Mouse (Mus musculus): ENCODE measurements around the gene Cyp2c50.
"Not testable (repeated sequence)": the region's sequence is repeated elsewhere in the genome, so short reads cannot be mapped to it uniquely, and the experiment has no call there.

Gene Cyp2c50

DNA sequence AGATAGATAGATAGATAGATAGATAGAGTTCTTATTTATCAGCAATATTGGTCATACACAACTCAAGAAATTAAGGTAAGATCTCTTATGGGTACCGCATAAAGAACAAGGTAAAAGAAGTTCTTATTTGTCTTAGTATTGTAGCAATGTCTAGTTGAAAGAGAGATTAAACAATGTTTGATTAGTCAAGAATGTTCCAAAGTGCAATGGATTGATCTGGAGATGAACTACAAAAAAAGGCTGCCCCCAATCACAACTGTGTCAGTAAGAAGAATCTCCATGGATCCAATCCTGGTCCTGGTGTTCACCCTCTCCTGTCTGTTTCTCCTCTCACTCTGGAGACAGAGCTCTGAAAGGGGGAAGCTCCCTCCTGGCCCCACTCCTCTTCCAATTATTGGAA, at the start of gene Cyp2c50:
Gene Cyp2c50 (plus strand): TSS at position 268 of the 400 bp plus-strand sequence.
- DNase-seq: not testable (repeated sequence)

DNA sequence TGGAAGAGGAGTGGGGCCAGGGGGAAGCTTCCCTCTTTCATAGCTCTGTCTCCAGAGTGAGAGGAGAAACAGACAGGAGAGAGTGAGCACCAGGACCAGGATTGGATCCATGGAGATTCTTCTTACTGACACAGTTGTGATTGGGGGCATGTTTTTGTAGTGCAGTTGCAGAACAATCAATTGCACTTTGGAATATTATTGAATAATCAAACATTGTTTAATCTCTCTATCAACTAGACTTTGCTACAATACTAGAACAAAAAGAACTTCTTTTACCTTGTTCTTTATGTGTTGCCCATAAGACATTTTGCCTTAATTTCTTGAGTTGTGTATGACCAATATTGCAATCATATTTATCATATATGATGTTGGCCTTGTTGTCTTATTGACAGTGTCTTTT, 15.8 kb upstream of the Cyp2c50 start, which contains the start of gene Cyp2c54:
Gene Cyp2c54 (minus strand): TSS at position 127 of the 400 bp plus-strand sequence.
- no peak for DNase-seq

- DNase-seq: no peak
Observed at GRCm38 (mm10) chr19:40088381-40088780, 1.1 kb upstream of the Cyp2c50 start.

- no peak for DNase-seq
Observed at GRCm38 (mm10) chr19:40091111-40091510, 1.6 kb downstream of the Cyp2c50 start.

DNA sequence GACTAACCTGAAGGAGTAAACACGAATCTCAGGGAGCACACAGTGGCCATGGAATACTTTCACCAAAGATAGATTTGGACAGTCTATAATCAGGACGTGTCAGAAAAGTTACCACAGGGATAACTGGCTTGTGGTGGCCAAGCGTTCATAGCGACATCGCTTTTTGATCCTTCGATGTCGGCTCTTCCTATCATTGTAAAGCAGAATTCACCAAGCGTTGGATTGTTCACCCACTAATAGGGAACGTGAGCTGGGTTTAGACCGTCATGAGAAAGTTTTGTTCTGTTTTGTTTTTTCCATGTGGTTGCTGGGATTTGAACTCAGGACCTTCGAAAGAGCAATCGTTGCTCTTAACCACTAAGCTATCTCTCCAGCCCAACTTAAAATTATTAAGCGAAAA, 30.1 kb downstream of the Cyp2c50 start:
- not testable (repeated sequence) for DNase-seq

DNA sequence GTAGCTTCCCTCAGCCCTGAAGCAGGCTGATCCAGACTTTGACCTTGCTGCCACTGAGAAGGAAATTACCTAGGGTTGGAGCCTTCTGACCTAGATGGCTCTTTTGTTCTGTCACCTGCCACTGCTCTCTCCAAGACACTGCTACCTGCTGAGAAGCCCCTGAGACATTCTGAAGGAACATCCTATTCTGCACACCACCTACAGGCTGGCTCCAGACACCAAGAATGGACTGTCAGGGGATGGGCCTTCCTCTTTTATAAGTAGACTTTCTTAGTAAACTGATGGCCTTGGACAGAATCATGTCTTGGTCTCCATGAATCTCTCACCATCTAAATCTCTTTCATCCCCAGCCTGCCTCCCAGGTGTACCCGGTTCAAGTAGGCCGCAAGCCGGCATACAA, 35.7 kb downstream of the Cyp2c50 start:
- not testable (repeated sequence) for DNase-seq

- DNase-seq: not testable (repeated sequence)
Observed at GRCm38 (mm10) chr19:40126996-40127395, 37.5 kb downstream of the Cyp2c50 start.

Measured in liver (tissue).